Mouse (Mus musculus) hindbrain, embryonic 10.5 days (tissue): ENCODE results near the gene Slc6a1. TPM values are rescaled to one million over a fixed set of nuclear protein-coding genes. Genes with fewer than 3 reads are reported as not detected.
"Not testable (repeated sequence)": the region's sequence is repeated elsewhere in the genome, so short reads cannot be mapped to it uniquely, and the experiment has no call there.

ENCODE experiments used
- DNase-seq: peaks from one replicate; pipeline ENCODE4 v3.0.0-alpha.2; 2017; ENCODE audit warnings: low spot score
- H3K27ac ChIP-seq: fragments of 300-500 bp; sonication (generic); 2 replicates; pipeline ENCODE4 v1.5.1; 2016; ENCODE audit warnings: mild to moderate bottlenecking, moderate library complexity
- H3K27me3 ChIP-seq: fragments of 300-500 bp; sonication (generic); 2 replicates; pipeline ENCODE4 v1.6.1; 2016; ENCODE audit warnings: mild to moderate bottlenecking; ENCODE audit not compliant: poor library complexity, insufficient read depth, severe bottlenecking
- H3K36me3 ChIP-seq: fragments of 300-500 bp; sonication (generic); 2 replicates; pipeline ENCODE4 v1.6.1; 2016; ENCODE audit warnings: mild to moderate bottlenecking, moderate library complexity
- H3K4me1 ChIP-seq: fragments of 300-500 bp; sonication (generic); replicated peaks from 2 replicates; pipeline ENCODE4 v1.6.1; 2016; ENCODE audit warnings: mild to moderate bottlenecking
- H3K4me3 ChIP-seq: fragments of 300-500 bp; sonication (generic); 2 replicates; pipeline ENCODE4 v1.5.1; 2016; ENCODE audit warnings: mild to moderate bottlenecking, moderate library complexity
- H3K9me3 ChIP-seq: fragments of 300-500 bp; sonication (generic); 2 replicates; pipeline ENCODE4 v1.6.1; 2016; ENCODE audit warnings: mild to moderate bottlenecking, moderate library complexity
- WGBS: fragments of 180-500 bp; shearing (Covaris S2); methylation state at CpG from one replicate; pipeline ENCODE4 v1.1.7; 2016; 5-methylcytosine and 5-hydroxymethylcytosine counted together
- polyA plus RNA-seq: library from polyadenylated mRNA; unstranded; fragments of >200 nt; fragmentation: Nextera tagmentation; extraction: Ambion mirVana; gene quantifications from 2 replicates; pipeline ENCODE4 v1.2.1, GENCODE M21; 2016

Gene Slc6a1
- polyA plus RNA-seq, 1 experiment from 2014 or later = 15.2 TPM

DNA sequence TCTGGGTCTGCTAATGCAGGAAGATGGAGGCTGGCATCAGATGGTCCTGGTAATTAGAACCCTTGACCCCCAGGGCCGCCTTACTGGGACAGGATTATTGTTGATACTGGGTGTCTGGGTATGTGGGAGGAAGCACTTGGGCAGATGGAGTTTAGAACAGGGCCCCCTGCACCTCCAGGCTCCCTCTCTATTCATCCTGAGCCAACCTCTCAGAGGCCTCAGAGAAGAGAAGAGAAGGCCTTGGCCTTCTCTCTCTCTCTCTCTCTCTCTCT is 54.4 kb downstream of the Slc6a1 start:
- WGBS = 71% methylated on average over 1 of the region's 1 CpGs
- no peak overlapping the region for H3K4me3 ChIP-seq

DNA sequence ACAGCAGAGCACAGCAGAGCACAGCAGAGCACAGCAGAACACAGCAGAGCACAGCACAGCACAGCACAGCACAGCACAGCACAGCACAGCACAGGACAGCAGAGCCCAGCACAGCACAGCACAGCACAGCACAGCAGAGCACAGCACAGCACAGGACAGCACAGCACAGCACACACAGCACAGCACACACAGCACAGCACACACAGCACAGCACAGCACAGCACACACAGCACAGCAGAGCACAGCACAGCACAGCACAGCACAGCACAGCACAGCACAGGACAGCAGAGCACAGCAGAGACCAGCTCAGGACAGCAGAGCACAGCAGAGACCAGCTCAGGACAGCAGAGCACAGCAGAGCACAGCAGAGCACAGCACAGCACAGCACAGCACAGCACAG is 58.9 kb downstream of the Slc6a1 start:
- not testable (repeated sequence) for H3K36me3 ChIP-seq

More for the DNA sequence above, 54.4 kb downstream of the Slc6a1 start:
- Histone ChIP-seq H3K9me3 (no peaks in the 10 kb centered on the region), H3K27me3 (0 out of 2 replicates have a peak, but pooled peaks cover 4% of the 10 kb centered on the region), H3K36me3 (no peaks in the 10 kb centered on the region), H3K27ac (no peak overlapping the region), H3K4me1 (peaks cover 14% of the 10 kb centered on the region; the same call in 1 of the 2 replicates)
- DNase-seq = no peak

DNA sequence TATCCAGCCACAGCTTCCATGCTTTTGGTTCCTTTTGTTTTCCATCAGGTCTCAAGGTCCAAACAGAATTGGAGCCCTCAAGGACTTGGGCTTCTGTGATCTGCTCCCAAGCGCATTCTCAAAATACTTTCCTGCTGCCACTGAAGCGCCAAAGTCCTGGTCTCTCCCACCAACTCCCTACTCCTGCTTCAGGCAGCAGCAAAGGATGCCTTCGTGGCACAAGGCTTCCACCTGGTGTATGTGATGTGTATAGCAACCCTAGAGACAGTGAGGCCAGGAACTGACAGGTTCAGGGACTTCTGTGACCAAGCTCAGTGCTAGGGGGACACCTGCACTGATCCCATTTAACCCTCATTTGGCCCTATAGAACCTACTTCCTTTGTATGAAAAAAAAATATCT is 61.3 kb downstream of the Slc6a1 start:
- DNase-seq = peak; percentile 44
- Histone ChIP-seq H3K27me3 (peaks cover 25% of the 10 kb centered on the region), H3K36me3 (no peaks in the 10 kb centered on the region), H3K9me3 (no peaks in the 10 kb centered on the region), H3K4me3 (no peak overlapping the region), H3K27ac (no peak overlapping the region), H3K4me1 (peaks cover 12% of the 10 kb centered on the region)
- 14% methylated on average over 3 of the region's 3 CpGs for WGBS

More for the DNA sequence above, 58.9 kb downstream of the Slc6a1 start:
- not testable (repeated sequence) for H3K9me3 ChIP-seq, H3K4me1 ChIP-seq, H3K4me3 ChIP-seq, H3K27ac ChIP-seq, DNase-seq
- peaks cover 15% of the 10 kb centered on the region for H3K27me3 ChIP-seq

DNA sequence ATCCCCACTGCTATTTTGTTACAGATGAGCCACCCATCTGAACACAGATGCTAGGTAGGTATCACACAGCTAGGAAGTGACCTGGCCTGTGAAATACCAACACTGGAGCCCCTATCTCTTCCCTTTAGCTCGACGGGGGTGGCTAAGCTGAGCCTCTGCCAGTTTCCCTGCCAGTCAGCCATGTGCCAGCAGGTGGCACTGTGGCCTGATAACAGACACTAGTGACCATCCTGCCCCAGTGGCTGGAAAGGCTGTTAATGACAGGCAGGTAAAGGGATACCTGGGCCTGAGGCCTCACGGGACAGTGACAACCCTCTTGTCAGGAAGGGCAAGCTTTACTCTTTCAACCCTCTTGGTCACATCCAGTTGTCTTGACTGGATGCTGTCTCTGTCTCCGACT is 62.7 kb downstream of the Slc6a1 start:
- Histone ChIP-seq H3K4me3 (no peak overlapping the region), H3K27ac (no peak overlapping the region), H3K27me3 (peaks cover 25% of the 10 kb centered on the region), H3K4me1 (peaks cover 15% of the 10 kb centered on the region), H3K36me3 (no peaks in the 10 kb centered on the region), H3K9me3 (no peaks in the 10 kb centered on the region)
- peak; percentile 49 for DNase-seq
- WGBS = 48% methylated on average over 4 of the region's 4 CpGs

DNA sequence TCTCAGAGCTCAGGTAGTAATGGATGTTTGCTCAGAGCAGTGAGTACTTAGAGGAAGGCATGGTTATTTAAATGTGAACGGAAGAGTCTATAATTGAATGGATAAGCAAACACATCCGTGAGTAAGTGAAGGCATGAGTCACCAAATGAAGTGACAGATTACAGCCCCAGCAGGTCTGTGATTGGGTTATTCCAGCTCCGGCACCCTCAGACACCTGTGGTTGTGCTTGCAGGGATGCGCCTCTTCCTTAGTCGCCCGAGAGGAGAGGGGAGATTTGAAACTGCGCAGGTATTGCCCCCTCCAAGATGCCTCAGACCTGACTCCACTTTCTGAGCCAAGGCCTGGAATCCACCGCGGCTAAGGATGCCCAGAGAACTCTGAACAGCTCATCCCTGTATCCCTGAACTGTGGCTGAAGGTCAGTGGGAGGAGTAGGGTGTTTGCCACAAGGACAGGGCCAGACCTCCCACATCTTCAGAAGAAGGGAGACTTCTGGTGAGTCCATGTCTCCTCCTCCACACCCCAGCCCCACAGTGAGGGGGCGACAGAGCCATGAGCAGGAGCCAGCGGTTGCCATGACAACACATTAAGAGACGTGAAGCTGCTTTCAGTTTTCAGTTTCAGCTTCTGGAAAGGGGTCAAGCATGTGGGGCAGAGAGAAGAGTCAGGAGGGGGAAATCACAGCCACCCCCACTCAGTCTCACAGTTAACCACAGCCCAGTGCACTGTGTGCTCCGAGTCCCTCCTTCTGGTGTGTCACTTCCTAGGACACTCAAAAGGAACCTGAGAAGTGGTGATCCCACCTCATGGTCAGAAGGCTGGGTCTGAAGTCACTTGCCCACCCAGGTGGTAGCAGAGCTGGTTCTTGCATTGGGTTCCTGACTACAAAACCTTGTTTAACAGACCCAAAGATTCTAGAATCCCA is 65.7 kb downstream of the Slc6a1 start:
- peaks cover 25% of the 10 kb centered on the region for H3K27me3 ChIP-seq
- 41% methylated on average over 13 of the region's 13 CpGs for WGBS
- no peak overlapping the region for H3K4me3 ChIP-seq
- no peaks in the 10 kb centered on the region for H3K9me3 ChIP-seq
- H3K27ac ChIP-seq = no peak overlapping the region; the same call in 1 of the 2 replicates
- peaks cover 15% of the 10 kb centered on the region for H3K4me1 ChIP-seq
- peak; percentile 49 for DNase-seq
- H3K36me3 ChIP-seq = no peaks in the 10 kb centered on the region

DNA sequence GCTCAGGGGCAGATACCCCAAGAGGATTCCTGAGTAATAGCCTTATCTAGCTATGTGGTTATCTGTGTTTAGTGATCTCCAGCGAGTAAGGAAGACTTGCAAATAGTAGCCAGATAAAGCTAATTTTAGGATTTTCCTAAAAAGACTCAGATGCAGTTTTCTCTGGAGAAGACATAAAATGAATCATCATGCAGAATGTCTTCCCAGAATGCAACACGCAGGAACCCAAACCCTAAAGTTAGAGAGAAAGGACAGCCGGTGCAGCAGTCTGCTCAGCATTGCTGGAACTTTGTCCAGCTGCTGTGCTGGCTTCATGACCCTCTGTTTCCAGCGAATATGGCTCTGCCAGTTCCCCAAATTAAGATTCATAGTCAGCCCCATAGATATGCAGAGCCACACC is 72.2 kb downstream of the Slc6a1 start:
- no peaks in the 10 kb centered on the region for H3K36me3 ChIP-seq
- peaks cover 5% of the 10 kb centered on the region for H3K4me1 ChIP-seq
- H3K27me3 ChIP-seq = no peaks in the 10 kb centered on the region
- H3K9me3 ChIP-seq = no peaks in the 10 kb centered on the region
- DNase-seq = no peak
- H3K4me3 ChIP-seq = no peak overlapping the region
- 83% methylated on average over 4 of the region's 4 CpGs for WGBS
- H3K27ac ChIP-seq = no peak overlapping the region

DNA sequence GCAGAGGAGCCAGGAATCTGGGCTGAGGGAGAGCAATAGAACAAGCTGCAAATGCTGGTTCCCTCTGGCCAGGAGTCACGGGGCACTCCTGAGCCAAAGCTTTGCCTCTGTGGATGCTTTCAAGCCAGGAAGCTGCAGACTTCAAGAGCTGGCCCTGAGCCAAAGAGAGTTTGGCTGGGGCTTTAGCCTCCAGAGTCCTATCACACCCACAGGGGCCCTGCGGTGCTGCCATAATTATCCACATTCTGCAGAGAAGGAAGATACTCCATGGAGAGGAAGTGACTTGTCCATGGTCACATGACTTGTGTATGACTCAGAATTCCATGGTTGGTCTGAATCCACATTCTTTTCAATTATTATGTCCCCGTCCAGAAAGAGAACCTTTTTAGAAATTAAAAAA is 75.7 kb downstream of the Slc6a1 start:
- Histone ChIP-seq H3K36me3 (no peaks in the 10 kb centered on the region), H3K9me3 (no peaks in the 10 kb centered on the region), H3K27me3 (no peaks in the 10 kb centered on the region), H3K4me1 (peaks cover 5% of the 10 kb centered on the region), H3K27ac (no peak overlapping the region), H3K4me3 (no peak overlapping the region)
- no peak for DNase-seq
- WGBS = 75% methylated on average over 3 of the region's 3 CpGs

DNA sequence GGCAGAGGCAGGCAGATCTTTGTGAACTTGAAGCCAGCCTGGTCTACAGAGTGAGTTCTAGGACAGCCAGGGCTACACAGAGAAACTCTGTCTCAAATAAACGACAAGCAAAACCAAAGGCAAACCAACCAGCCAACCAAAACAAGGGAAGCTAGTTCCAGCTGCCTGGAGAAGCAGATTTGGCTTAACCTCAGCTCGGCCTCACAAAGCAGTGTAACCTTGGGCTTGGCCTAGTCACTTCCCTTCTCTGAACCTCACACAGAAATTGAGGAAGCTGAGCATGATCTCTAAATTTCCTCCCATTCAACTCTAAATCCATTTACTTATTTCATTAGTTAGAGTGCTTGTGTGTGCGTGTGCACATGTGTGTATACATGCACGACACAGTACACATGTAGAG is 79.9 kb downstream of the Slc6a1 start:
- Histone ChIP-seq H3K27ac (no peak overlapping the region), H3K4me3 (no peak overlapping the region), H3K27me3 (no peaks in the 10 kb centered on the region), H3K4me1 (0 out of 2 replicates have a peak, but pooled peaks cover 4% of the 10 kb centered on the region), H3K36me3 (no peaks in the 10 kb centered on the region), H3K9me3 (no peaks in the 10 kb centered on the region)
- 84% methylated on average over 4 of the region's 4 CpGs for WGBS
- DNase-seq = no peak

DNA sequence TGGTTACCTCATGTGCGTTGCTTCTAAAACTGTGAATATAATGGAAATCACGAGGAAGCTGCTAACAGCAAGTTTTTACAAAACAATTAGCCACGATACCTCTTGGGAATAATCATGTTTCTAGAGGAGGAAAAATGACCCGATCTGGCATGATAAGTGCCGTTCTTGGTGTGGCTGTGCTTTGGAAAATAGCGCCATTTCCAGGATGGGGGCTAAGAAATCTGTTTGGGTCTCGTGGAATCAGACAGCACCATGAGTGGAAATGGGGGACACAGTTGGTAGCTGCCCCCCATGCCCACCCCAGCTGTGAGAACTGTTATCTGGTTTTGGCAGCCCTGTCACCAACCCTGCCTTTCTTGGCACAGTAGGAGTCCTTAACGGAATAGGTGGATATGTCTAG is 81.3 kb downstream of the Slc6a1 start:
- Histone ChIP-seq H3K36me3 (no peaks in the 10 kb centered on the region), H3K27ac (no peak overlapping the region), H3K4me1 (0 out of 2 replicates have a peak, but pooled peaks cover 7% of the 10 kb centered on the region), H3K9me3 (no peaks in the 10 kb centered on the region), H3K27me3 (no peaks in the 10 kb centered on the region), H3K4me3 (no peak overlapping the region)
- 82% methylated on average over 8 of the region's 8 CpGs for WGBS
- no peak for DNase-seq

DNA sequence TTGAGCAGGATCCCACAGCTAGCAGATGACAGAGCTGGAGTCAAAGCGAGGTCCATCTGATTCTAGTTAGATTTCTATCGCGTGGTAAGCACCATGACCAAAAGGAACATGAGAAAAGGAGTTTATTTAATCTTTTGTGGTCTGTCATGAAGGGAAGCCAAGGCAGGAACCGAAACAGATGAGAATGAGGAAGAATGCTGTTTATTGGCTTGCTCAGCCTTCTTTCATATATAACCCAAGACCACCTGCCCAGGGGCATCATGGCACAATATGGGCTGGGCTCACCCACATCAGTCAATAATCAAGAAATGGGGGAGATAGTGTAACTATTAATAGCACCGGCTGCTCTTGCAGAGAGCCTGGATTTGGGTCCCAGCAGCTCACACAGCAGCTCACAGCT is 82.3 kb downstream of the Slc6a1 start:
- H3K27me3 ChIP-seq = no peaks in the 10 kb centered on the region
- H3K36me3 ChIP-seq = no peaks in the 10 kb centered on the region
- 93% methylated on average over 5 of the region's 5 CpGs for WGBS
- H3K4me3 ChIP-seq = no peak overlapping the region
- H3K27ac ChIP-seq = no peak overlapping the region
- no peak for DNase-seq
- H3K4me1 ChIP-seq = 0 out of 2 replicates have a peak, but pooled peaks cover 7% of the 10 kb centered on the region
- no peaks in the 10 kb centered on the region for H3K9me3 ChIP-seq

DNA sequence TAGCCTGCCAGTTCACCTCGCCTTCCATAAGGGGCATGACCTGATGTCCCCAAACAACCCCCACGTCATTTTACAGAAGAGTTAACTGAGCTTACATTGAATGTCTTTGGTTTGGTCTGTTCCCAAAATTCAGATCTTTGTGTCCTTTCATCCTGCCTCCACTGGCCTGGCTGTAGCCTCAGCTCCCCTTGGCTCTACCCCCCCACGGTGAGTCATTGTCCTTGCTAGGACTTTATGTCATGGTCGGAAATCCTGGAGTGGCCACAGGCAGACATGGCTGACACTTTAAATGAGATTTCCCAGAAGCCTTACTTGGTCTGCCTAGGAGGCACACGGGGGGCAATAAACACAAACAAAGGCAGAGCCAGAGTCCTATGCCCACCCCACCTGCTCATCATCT is 83.8 kb downstream of the Slc6a1 start:
- H3K27ac ChIP-seq = no peak overlapping the region
- 0 out of 2 replicates have a peak, but pooled peaks cover 7% of the 10 kb centered on the region for H3K4me1 ChIP-seq
- H3K27me3 ChIP-seq = no peaks in the 10 kb centered on the region
- no peak for DNase-seq
- 66% methylated on average over 5 of the region's 5 CpGs for whole genome bisulfite sequencing
- H3K36me3 ChIP-seq = no peaks in the 10 kb centered on the region
- H3K9me3 ChIP-seq = no peaks in the 10 kb centered on the region
- H3K4me3 ChIP-seq = no peak overlapping the region
